Mouse (Mus musculus) layer of hippocampus, adult 9-11 months (tissue): ENCODE measurements around the gene Klhl24.
"Not testable (repeated sequence)": the region's sequence is repeated elsewhere in the genome, so short reads cannot be mapped to it uniquely, and the experiment has no call there.

Experiments used
- DNase-seq: peaks from one replicate; pipeline ENCODE4 v3.0.0; 2022

Klhl24 gene

GRCm38 (mm10) chr16:20097069-20097710, at the start of gene Klhl24:
Gene Klhl24, plus strand, starts transcription at chr16:20097542.
- peak; percentile 97 for DNase-seq

DNA sequence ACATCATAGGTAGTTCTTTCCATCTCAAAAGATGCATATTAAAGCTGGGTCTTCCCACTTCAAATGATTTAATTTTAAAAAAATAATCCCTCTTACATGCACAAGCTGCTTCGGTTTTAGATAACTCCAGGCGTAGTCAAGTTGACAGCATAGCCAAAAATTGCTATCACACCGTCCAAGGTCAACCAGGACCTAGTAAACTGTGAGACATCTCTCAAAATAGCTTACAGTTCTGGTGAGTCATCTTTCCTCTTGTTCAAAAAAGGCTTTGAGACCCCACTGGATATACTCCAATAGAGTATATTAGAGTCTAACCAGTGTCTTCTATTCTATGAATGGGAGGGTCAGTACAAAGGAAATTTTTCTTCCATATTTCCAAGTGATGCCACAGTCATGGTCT, 44.7 kb upstream of the Klhl24 start:
- no peak for DNase-seq

DNA sequence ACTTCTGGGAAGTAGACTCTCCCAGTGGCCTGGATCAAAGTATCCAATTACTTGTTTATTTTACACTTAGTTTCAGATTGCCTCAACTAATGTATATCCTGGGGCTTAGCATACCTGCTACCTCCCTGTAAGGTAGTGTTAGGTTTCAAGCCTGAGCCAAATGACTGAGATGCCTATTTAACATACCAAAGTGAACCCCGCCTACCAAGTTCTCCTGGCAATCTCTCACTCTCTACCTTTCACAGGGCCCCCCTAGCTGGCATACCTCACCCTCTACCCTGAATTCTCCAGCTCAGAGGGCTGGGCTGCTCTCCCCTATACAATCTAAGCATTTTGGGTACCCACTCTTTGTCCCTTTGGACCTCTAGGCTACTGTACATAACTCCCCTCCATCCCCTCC, 24.6 kb upstream of the Klhl24 start:
- DNase-seq: no peak

GRCm38 (mm10) chr16:20076675-20077074, 20.7 kb upstream of the Klhl24 start:
- no peak for DNase-seq

DNA sequence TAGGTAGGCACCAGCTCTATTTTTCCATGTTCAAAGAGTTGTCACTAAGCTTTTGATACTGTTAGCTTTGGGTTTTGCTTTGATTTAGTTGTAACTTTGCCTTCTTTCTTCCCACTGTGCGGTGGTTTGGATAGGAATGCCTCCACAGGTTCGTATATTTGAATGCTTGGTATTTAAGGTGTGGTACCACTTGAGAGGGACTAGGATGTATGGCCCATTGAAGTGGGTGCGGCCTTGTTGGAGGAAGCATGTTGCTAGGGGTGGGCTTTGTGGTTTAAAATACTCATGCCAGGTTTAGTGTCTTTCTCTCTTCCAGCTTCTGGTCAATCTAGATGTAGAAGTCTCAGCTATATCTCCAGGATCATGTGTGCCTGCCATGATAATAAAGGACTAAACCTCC, 17.1 kb upstream of the Klhl24 start:
- no peak for DNase-seq

- no peak for DNase-seq
Observed at GRCm38 (mm10) chr16:20084623-20085022, 12.7 kb upstream of the Klhl24 start.

DNA sequence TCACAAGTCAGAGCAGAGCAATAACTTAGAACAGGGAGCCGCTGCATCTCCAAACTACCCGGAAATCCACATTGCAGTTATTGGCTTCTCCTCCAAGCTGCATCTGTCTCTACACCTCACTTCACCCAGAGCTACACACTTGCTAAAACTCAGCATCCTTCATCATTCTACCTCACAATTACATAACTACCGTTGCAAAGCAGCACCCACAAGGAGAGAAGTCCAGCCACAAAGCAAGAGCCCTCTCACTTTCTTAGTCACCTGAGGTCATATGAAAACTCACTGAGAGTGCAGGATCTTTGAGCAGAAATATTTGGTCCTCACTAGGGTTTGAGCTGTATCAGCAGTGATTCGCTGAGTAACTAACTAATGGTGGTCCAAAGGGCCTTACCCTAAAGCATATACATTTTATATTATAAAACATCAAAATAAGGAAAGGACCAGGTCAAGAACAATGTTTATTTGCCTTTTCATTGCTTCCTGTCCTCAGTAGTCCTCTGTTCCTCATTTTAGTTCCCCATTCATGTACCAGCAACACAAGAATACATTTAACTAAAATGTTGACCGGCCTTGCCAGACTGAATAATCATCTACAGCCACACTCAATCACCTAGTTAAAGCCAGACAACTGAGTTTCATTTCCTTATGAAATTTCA, 12.0 kb upstream of the Klhl24 start:
- no peak for DNase-seq

- peak; percentile 89 for DNase-seq
Observed at GRCm38 (mm10) chr16:20086976-20087375, 10.4 kb upstream of the Klhl24 start.

GRCm38 (mm10) chr16:20089636-20090035, 7.7 kb upstream of the Klhl24 start:
- no peak for DNase-seq

DNA sequence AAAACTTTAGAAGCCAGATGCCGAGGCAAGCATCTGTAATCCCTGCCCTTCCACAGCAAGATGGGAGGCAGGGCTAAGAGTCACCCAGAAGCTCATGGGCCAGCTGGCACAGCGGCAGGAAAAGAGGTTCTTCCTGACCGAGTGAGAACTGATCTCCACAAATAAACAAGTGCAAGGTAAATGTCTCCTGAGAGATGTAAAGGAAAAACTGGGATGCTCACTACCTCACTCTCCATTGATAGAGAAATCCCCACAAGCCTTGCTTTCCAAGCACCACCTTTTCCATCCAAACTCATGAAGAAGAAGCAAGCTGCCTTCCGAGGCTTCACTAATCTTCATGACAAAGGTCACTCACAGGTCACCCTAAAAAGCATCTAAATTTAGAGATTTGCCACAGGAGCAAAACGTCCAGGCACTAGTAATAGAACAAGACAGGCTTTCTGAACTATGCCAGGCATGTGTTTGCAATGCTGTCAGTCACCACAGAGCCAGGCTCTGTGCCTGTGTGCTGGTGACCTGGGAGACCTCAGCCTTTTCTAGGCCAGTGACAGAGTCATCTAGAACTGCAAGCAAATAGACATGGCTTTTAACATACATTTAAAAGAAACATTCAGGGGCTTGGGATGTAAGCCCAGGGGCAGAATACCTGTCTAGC, 6.3 kb upstream of the Klhl24 start:
- DNase-seq: no peak

- no peak for DNase-seq
Observed at GRCm38 (mm10) chr16:20095966-20096365, 1.4 kb upstream of the Klhl24 start.

DNA sequence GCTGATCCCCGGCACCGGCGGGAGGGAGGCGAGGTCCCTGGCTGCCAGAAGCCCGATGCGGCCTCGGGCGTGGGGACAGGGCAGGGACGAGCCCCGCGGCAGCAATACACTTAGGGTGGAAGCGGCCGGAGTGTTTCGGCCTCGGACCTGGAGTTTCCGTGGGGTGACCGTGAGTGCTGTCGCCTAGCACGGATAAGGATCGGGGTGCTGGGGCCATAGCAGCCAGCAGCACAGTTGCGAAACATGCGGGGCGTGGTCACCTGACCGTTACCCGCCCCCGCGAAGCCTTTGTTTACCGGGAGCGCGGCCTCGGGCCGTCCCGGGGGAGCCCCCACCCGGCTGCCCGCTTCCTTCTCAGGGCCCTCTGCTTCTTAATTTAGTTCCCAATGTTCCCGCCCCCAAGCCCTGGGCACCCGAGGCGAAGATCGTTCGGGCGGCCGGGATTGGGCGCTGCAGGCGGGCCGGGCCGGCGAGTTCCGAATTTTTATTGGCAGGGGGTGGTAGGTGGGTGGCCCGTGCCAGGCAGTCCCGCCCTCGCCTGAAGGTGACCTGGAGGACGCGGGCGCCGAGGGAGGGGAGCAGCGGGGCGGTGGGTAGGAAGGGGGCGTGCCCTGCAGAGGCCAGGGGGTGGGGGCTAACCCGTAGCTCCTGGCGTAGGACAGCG, 501 bp downstream of the Klhl24 start:
- DNase-seq: peak; percentile 93

GRCm38 (mm10) chr16:20098375-20098727, 1.0 kb downstream of the Klhl24 start:
- DNase-seq: no peak

- DNase-seq: no peak
Observed at GRCm38 (mm10) chr16:20098866-20099629, 1.7 kb downstream of the Klhl24 start.

DNA sequence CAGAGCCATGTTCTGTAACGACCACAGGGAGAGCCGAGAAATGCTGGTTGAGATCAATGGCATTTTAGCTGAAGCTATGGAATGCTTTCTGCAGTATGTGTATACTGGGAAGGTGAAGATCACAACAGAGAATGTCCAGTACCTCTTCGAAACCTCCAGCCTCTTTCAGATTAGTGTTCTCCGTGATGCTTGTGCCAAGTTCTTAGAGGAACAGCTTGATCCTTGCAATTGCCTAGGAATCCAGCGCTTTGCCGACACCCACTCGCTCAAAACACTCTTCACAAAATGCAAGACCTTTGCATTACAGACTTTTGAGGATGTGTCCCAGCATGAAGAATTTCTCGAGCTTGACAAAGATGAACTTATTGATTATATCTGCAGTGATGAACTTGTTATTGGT, 9.7 kb downstream of the Klhl24 start:
- no peak for DNase-seq

DNA sequence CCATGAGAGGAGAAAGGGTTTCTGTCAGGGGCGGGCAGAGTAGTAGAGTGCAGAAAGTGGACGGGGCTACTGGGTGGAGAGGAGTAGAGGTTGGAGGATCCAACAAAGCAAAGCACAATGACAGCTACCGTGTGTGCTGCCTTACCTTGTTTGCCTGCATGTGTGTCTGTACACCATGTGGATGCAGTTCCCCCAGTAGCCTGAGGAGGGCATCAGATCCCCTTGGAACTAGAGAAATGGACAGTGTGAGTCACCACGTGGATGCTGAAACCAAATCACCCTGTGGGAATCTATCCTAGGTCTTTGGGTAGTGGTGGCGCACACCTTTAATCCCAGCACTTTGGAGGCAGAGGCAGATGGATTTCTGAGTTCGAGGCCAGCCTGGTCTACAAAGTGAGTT, 11.6 kb downstream of the Klhl24 start:
- DNase-seq: no peak

DNA sequence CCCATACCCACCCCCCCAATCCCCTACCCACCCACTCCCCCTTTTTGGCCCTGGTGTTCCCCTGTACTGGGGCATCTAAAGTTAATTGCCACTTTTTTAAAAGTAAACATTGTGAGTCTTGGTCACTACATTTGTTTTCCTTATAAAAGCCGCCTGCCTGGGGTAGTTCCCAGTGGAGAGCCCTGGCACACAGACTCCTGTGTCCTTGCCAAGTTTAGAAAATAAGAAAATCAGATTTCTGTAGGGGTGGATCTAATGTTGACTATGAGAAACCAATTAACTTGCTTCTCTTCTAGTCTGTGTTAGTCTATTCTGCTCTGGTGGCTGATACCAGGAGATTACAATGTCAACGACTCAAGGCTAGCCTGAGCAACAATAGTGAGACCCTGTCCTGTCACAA, 15.3 kb downstream of the Klhl24 start:
- DNase-seq: no peak

DNA sequence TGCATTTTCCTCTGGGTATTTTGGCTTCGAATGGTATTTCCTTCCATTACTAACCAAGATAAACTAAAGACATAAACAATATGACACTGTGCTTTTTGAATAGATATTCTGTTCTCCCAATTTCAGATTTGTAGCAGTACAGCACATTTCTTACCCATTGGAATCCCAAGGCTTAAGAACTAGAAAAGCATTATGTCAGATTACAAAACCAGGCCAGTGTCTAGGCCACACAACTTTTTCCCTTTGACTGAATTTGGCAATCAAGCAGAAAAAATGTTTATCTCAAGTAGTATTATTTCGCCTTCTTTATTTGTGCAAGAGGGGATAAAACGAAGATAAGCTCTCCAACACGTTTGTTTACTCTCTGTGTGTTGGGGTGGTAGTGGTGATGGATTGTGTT, 18.7 kb downstream of the Klhl24 start:
- DNase-seq: no peak

- DNase-seq: not testable (repeated sequence)
Observed at GRCm38 (mm10) chr16:20126319-20126883, 29.1 kb downstream of the Klhl24 start.

DNA sequence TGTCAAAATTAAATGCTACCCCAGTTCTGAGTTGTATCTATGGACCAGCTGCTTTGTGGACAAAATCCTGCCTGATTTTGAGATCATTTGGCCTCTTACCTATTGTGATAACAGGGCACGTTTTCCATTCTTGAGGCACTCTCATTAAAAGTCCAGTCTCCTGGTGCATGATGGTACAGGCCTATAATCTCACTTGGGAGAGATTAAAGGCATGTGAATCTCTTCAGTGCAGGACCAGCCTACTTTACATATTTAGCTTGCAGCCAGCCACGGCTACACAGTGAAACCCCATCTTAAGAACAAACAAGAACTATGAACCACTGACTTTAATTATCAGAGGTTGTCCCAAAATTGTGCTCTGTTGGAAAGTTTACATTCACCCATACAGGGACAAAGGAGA, 33.1 kb downstream of the Klhl24 start:
- DNase-seq: no peak

DNA sequence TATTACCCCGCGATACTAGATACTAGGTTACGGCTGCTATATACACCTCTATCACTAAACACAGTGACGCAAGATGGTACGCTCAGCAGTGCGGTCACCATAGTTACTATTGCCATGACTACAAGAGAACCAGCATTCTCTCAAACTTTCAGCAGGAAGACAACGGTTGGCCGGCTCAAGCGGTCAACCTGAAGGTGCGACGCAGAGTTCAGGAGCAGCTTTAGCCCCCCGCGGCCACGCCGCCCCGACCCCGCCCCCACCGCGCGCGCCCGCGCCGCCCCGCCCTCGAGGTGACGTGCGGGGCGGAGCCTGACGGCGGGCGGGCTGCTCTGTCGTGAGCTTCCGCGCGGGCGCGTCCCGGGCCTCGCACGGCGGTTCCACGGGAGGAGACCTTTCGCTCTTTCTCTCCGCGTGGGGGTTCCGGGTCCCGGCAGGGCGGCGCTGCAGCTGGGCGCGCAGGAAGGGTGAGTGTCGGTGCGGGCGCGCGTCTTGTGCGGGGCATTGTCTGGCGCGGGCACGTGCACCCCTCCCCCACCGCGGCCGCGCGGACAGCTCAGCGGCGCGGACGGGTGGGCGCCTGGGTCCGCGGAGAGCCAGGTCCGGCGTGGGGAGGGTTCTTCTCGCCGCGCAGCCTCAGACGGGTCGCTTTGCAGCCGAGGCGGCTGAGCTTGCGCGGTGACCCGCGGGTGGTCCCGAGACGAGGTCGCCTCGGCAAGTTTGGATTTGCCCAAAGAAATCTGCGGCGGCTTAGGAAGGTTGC, 43.6 kb downstream of the Klhl24 start, which contains the start of gene Yeats2:
Gene Yeats2 (plus strand): TSS at position 292 of the 760 bp plus-strand sequence.
- peak; percentile 77 for DNase-seq

DNA sequence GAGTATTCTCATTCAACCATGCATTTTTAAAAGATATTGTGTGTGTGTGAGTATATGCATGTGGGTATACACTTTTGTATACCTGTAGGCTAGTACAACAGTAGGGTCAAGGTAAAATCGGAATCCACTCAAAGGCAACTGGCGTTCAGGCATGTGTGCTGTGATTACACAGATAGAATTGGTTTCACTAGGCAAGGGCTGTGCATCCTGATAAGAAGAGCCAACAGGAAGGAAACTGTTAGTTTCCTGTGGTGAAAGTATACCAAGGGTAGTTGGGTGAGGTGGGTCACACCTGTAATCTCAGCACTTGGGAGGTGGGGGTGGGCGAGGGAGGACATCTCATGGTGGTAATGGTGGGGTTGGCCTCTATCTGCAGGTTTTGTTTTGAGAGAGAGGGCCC, 47.2 kb downstream of the Klhl24 start:
- DNase-seq: no peak
